Mouse (Mus musculus) ovary, postnatal 14 days (tissue): ENCODE measurements around the gene Llgl2.
"Not testable (repeated sequence)": the region's sequence is repeated elsewhere in the genome, so short reads cannot be mapped to it uniquely, and the experiment has no call there.

Experiments
- DNase-seq: peaks from one replicate; pipeline ENCODE4 v3.0.0; 2022; ENCODE audit warnings: low spot score

The Llgl2 gene

GRCm38 (mm10) chr11:115836656-115837395 is 13.0 kb downstream of the Llgl2 start:
- no peak for DNase-seq

- DNase-seq: no peak
These were observed 13.9 kb downstream of the Llgl2 start for GRCm38 (mm10) chr11:115837606-115838345.

GRCm38 (mm10) chr11:115838895-115839311 is 15.1 kb downstream of the Llgl2 start:
- no peak for DNase-seq

GRCm38 (mm10) chr11:115839732-115840131 is 15.9 kb downstream of the Llgl2 start:
- DNase-seq: no peak

GRCm38 (mm10) chr11:115841044-115841443 is 17.2 kb downstream of the Llgl2 start:
- DNase-seq: no peak

GRCm38 (mm10) chr11:115841961-115842550 is 18.2 kb downstream of the Llgl2 start:
- no peak for DNase-seq

GRCm38 (mm10) chr11:115843141-115843890 is 19.5 kb downstream of the Llgl2 start:
- no peak for DNase-seq

GRCm38 (mm10) chr11:115843891-115844239 is 20.0 kb downstream of the Llgl2 start:
- DNase-seq: no peak

- no peak for DNase-seq
These were observed 20.4 kb downstream of the Llgl2 start for GRCm38 (mm10) chr11:115844240-115844639.

GRCm38 (mm10) chr11:115845819-115846218 is 22.0 kb downstream of the Llgl2 start:
- DNase-seq: no peak

GRCm38 (mm10) chr11:115854674-115855073 is 30.8 kb downstream of the Llgl2 start:
- no peak for DNase-seq

GRCm38 (mm10) chr11:115857146-115857545 is 33.3 kb downstream of the Llgl2 start:
- DNase-seq: not testable (repeated sequence)

GRCm38 (mm10) chr11:115857936-115858335 is 34.1 kb downstream of the Llgl2 start:
- DNase-seq: no peak

GRCm38 (mm10) chr11:115858354-115858753 is 34.5 kb downstream of the Llgl2 start, which contains the start of gene Myo15b:
Gene Myo15b, plus strand, starts transcription at chr11:115858406.
- no peak for DNase-seq

- DNase-seq: peak; percentile 95
These were observed 35.5 kb downstream of the Llgl2 start for GRCm38 (mm10) chr11:115859143-115859945.

GRCm38 (mm10) chr11:115863895-115864294 is 40.0 kb downstream of the Llgl2 start:
- DNase-seq: no peak

- DNase-seq: no peak
These were observed 45.5 kb downstream of the Llgl2 start for GRCm38 (mm10) chr11:115869393-115869792.

- DNase-seq: no peak
These were observed 48.6 kb downstream of the Llgl2 start for GRCm38 (mm10) chr11:115872437-115872836.

- DNase-seq: no peak
These were observed 52.1 kb downstream of the Llgl2 start for GRCm38 (mm10) chr11:115875935-115876334.

GRCm38 (mm10) chr11:115876438-115876837 is 52.6 kb downstream of the Llgl2 start:
- DNase-seq: no peak

GRCm38 (mm10) chr11:115877174-115877755 is 53.4 kb downstream of the Llgl2 start:
- no peak for DNase-seq
